Mouse (Mus musculus): ENCODE measurements around the gene Cox5a.

DNA sequence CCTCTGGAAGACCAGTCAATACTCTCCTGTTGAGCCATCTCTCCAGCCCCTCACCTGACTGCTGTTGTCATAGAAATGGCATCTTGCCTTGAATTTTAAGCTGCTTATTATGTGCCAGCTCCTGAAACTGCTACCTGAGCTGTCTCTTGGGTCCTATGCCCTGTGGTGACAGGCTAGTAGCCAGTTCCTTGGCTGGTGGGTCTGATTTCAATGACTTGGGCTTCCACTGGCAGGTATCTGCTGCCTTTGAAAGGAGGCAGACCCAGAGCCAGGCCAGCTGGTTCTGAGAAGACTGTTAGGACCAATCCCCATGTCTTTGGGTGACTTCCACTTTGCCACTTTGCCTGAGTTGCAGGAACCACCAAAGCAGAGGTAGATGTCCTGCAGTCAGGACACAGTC lies 53.3 kb downstream of the Cox5a start:
- TF ChIP-seq CTCF (IDR thresholded peaks at IDR 0.05): no peak
- no peak for TF ChIP-seq POLR2A (IDR thresholded peaks at IDR 0.05; ENCODE audit: insufficient read depth, low read depth, low read length)

Data from heart, adult 2 months (tissue).